Mouse (Mus musculus) left cerebral cortex, postnatal 14 days (tissue): ENCODE measurements around the gene Mat2a. TPM values are rescaled to one million over a fixed set of nuclear protein-coding genes. Genes with fewer than 3 reads are reported as not detected.

ENCODE experiments used
- DNase-seq, 2 experiments: peaks; one replicate each; pipeline ENCODE4 v3.0.0; 2021 to 2022; ENCODE audit warnings: low spot score in 2 of 2, mixed read lengths in 1 of 2
- intact Hi-C: fragments of 180-260 bp; cut with DNase I; formaldehyde crosslinking; loops from one replicate; pipeline ENCODE4 v1.15.1; 2025
- total RNA-seq, 2 experiments: library from RNA; stranded (reverse); gene quantifications; 2 replicates each; pipeline ENCODE4 v1.2.3; 2021

Mat2a gene
- total RNA-seq, 2 experiments from 2014 or later = 170 to 173 TPM

DNA sequence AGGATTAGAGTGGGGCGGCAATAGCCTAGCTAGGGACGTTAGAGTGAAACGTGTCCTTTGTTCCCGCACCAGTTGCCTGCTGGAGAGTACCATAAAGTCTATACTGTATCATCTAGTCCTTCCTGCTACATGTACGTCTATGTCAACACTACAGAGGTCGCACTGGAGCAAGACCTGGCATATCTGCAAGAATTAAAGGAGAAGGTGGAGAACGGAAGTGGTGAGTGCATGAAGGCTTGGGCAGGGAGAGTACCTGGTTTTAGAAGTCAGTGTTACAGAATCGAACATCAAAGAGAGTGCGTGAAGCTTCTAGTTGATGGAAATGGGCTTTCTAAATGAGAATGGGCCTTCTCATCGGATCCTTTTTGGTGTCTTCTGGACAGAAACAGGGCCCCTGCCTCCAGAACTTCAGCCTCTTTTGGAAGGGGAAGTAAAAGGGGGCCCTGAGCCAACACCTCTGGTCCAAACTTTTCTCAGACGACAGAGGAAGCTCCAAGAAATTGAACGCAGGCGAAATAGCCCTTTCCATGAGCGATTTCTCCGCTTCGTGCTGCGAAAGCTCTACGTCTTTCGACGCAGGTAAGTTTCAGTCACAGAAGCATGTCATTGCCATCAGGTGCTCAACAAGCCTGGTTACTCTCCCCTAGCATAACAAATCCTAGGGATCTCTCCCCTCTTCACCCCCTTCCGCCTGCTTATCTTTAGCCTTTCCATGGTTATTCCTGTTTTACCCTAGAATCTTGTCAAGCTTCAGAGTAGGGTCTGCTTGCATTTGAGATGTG, 10.1 kb downstream of the Mat2a start:
- intact Hi-C loops = no loop called here
- no peak for DNase-seq

DNA sequence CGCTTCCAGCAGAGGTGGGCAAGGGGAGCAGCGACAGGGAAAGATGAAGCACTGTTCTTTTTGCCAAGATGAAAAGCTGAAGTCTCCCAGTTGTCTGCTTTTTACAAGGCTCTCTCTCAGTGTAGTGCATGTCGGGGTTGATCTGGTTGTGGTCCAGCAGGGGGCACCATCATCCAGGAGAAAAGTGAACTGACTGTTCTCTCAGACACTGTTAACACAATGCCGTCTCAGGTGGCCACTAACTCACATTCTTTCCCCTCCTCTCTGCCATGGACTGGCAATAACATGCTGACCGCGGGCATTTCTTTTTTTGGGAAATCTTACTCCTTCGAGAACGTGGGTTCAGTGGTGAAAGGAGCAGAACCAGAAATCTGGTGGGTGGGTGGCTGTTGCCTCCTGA, 11.3 kb downstream of the Mat2a start:
- intact Hi-C loops = loop anchor here (1.0 kb wide), 2 partner anchors 106 to 138 kb away; no protein-coding TSS in a partner anchor
- peak; percentile 73 to 80 for DNase-seq

DNA sequence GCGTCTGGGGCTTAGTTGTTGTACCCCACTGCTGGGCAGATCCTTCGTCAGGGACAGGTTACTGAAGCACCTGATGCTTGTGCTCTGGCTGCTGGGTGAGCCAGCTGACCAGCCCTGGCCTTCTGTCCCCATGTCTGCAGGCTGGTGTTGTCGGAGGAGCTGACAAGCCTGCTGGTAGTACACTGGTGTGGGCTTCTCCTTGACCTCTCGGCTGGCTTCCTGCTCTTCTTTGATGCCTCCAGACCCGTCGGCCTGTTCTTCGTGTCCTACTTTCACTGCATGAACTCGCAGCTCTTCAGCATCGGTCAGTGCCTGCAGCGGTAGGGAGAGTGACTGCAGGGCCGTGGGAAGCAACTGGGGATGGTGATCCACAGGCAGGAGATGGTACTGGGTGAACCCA, 13.7 kb downstream of the Mat2a start:
- no peak for DNase-seq
- intact Hi-C loops = no loop called here

DNA sequence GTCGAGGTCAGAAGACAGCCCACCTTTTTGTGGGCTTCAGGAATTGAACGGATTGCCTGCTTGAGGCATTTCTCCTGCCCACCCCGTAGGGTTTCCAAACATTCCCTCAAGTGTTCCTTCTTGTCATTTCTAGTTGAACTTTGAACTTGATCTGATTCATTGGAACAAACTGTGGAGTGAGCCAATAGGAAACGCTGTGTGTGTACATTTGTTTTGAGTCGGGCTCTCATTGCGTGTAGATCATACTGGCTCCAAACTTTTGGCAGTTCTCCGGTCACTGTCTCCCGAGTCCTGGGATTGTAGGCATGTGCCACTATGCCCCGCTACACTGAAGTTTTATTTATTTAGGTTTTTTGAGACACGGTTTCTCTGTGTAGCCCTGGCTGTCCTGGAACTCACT, 18.5 kb downstream of the Mat2a start:
- DNase-seq = no peak
- intact Hi-C loops = no loop called here

DNA sequence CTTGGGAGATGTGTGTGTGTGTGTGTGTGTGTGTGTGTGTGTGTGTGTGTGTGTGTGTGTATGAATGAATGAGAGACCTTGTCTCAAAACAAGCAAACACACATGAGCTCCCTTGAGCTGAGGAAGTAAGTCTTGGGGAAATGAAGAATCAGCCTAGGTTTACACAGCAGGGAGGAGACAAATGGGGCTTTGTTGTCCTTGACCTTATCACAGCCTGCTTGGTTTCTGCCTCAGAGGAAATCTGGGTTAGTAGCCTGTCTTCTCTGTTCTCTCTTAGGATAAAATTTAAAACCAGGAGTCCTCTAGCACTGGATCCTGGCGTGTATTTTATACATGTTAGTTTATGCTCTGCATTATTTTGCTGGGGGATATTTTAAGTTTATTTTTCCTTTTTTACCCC, 19.6 kb downstream of the Mat2a start:
- DNase-seq = no peak
- intact Hi-C loops = no loop called here

DNA sequence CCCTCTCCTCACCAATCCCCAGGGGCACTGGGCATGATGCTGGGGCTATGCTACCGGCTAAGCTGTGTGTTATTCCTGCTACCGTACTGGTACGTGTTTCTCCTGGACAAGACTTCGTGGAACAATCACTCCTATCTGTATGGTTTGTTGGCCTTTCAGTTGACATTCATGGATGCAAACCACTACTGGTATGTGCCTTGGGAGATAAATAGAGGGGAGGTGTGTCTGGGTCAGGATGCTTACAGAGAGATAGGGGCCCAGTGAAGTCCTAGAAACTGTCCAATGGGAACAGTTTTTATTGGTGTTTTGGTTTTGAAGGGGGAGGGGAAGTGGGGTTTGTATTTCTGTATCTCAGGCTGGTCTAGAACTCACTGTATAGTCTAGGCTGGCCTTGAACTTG, 21.1 kb downstream of the Mat2a start:
- intact Hi-C loops = no loop called here
- no peak for DNase-seq

DNA sequence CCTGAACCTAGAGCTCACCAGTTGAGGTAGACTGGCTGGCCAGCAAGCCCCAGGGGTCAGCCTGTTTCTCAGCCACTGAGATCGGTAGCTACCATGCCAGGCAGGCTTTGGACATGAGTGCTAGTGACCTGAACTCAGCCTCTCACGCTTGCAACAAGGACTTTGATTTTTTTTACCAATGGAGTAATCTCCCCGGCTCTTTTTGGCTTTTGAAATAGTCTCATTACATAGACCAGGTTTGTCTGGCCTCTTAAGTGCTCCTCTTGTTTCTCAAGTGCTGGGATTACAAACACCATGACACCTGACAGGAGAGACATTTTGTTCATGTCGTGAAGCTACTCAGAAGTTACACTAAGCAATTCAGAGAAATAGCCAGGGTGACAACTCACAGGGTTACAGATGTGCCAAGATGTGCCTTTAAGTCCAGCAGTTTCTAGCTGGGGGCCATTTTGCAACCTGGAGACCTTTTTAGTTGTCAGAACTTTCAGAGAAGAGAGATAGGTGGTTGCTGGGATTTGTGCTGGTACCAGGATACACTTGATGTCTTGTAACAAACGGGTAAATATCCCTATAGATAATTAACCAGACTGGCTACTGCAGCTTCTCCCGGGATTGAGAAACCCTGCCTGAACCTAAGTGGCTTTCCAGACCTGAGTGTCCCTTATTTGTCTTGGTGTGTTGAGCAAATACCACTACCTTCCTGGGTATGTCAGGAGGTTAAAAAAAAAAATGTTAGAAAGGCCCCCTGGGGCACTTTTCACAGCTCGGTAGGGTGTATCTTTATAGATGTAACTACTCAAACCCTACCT, 23.2 kb downstream of the Mat2a start:
- no peak for DNase-seq
- intact Hi-C loops = no loop called here

DNA sequence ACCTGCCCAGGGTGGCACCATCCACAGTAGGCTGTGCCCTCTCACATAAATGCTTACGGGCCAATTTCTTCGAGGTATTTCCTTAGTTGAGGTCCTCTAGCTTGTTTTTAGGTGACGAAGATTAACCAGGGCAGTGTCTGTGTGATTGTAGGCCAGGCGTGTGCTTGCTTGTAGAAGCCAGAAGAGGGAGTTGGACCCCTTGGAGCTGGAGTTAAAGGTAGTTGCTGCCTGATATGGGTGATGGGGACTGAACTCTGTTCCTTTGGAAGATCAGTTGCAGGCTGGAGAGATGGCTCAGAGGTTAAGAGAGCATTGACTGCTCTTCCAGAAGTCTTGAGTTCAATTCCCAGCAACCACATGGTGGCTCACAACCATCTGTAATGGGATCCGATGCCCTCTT, 24.2 kb downstream of the Mat2a start:
- no peak for DNase-seq
- intact Hi-C loops = no loop called here

DNA sequence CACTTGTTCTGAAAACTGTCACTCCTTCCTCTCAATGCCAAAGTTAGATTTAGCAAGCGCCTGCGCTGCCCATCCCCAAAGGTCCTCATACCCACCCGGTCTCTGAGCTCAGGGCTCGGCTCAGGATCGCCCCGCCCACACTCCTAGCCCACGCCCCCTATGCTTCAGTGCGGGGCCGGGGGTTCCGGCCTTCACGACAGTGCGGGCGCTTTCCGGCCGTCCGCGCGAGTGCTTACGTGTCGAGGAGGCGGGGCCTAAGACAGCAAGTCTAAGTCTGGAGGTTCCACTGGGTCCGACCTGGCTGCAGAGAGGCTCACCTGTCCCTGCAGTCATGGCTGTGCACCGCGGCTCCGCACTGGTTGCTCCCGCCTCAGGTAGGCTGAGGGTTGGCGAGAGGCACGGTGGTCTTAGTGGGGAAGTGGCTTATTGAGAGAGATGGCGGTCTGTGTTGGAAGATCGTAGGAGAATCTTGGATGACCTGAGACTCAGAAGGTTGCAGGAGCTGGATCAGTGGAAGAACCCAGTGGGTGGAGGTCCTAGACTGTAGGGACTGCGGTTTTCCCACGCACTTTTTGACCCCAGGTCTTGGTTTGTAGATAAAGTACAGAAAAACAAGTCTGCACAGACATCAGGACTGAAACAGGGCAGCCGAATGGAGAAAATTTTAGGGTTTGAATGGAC, 25.1 kb downstream of the Mat2a start, which contains the start of gene Ggcx:
TSS of gene Ggcx (plus strand) at position 233 of the 681 bp plus-strand sequence.
- DNase-seq = peak; percentile 90 to 91
- intact Hi-C loops = no loop called here

DNA sequence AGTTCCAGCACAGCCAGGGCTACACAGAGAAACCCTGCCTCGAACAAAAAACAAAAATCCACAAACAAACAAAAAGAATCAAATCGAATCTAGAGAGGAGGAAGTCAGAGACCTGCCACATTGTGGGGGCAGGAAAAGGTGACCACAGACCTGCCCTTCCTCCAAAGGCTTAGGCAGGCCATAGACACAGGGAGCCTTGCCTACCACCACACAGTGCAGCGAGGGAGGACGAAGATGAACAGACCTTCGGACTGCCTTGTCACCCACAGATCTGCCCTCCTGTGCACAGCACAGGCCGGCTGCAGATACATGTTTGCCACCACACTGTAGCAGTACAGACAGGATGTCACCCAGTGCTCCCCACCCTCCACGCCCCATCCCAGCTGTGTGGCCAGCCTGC, 28.8 kb downstream of the Mat2a start:
- intact Hi-C loops = no loop called here
- no peak for DNase-seq

DNA sequence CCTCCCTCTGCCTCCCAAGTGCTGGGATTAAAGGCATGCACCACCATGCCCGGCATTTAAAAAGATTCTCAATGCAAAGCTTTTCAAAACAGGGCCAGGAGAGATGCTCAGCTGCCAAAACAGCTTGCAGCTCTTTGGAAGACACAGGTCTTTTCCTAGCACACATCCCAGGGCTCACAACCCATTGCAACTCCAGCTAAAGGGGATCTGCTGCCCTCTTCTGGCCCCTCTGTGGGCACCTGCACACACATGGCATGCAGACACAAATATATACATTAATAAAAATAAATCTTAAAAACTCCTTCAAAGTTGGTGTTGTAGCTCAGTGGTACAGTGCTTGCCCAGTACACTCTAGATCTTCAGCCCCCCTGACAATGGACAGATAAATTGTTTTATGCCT, 29.4 kb downstream of the Mat2a start:
- DNase-seq = no peak
- intact Hi-C loops = no loop called here

DNA sequence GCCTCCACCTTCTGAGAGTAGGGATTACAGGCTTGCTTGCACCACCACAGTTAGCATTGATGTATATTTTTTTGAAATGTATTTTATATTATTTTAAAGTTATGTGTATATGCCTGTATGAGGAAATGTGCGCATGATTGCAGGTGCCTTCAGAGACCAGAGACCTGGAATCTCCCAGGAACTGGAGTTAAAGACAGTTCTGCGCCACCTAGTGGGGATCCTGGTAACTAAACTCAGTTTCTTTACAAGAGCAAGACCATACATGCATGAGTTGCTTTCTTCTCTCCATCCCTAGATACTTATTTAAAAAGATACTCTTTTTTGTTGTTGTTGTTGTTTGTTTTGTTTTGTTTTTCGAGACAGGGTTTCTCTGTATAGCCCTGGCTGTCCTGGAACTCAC, 29.8 kb downstream of the Mat2a start:
- intact Hi-C loops = loop anchor here (5.0 kb wide), 2 partner anchors 47 to 222 kb away; no protein-coding TSS in a partner anchor
- peak; percentile 76 to 86 for DNase-seq

DNA sequence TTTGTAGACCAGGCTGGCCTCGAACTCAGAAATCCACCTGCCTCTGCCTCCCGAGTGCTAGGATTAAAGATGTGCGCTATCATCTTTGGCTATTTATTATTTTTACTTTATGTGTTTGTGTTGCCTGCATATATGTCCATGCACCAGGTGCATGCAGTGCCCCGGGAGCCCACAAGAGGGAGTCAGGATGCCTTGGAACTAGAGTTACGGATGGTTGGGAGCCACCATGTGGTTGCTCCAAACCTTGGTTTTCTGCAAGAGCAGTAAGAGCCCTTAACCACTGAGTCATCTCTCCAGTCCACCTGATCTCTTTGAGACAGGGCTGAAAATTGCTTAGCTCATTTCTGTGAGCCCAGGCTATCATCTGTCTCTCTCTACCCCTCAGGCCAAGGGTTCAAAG, 32.2 kb downstream of the Mat2a start:
- intact Hi-C loops = loop anchor here (5.0 kb wide), 2 partner anchors 45 to 220 kb away; no protein-coding TSS in a partner anchor
- DNase-seq = peak; percentile 87 to 91

DNA sequence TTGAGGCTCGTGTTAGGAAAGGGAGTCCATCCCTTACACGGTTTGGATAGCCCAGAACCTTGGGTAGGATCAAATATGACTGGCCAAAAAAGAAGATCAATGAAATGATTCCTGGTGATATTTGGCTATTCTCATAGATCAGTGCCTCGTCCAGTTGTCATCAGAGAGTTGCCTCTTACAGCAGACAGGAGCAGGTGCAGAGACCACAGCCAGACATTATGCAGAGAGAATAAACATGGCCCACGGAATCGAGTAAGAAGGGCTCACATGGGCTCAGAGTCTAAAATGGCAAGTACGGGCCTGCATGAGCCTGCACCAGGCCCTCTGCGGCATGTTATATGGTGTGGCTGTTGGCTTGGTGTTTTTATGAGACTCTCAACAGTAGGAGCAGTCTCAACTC, 34.0 kb downstream of the Mat2a start:
- intact Hi-C loops = loop anchor here (5.0 kb wide), 2 partner anchors 43 to 218 kb away; no protein-coding TSS in a partner anchor

DNA sequence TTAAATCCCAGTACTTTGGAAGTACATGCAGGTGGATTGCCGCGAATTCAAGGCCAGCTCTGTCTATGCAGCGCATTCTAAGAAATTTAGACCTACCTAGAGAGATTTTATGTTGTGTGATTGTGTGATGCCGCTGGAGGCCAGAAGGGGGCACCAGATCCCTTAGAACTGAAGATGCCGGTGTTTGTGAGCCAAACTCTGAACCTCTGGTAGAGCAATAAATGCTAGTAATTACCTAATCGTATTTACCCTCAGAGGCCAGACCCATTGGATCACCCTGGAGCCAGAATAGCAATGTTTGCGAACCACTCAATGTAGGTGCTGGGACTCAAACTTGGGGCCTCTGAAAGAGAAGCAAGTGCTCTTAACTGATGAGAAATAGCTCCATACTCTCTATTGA, 37.5 kb downstream of the Mat2a start:
- DNase-seq = peak; percentile 76 to 77
- intact Hi-C loops = no loop called here

More for the DNA sequence above, 34.0 kb downstream of the Mat2a start:
- no peak for DNase-seq

DNA sequence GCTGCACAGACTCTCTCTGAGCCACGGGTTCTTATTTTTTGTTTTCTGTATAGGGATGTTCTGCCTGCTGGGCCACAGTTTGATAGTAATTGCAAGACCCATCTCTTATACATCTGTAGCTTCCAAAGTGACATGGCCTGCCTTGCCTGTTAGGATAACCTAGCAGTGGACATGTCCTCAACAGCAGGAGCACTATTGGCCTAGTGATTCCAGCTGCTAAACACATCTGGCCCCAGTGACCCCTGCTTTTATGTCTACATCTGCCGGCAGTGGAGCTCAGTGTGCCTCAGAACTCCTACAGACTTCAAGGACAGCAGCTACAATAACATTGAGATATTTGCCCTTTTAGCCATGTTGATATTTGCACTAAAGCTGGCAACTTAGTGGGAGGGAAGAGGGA, 39.4 kb downstream of the Mat2a start:
- intact Hi-C loops = no loop called here
- no peak for DNase-seq

DNA sequence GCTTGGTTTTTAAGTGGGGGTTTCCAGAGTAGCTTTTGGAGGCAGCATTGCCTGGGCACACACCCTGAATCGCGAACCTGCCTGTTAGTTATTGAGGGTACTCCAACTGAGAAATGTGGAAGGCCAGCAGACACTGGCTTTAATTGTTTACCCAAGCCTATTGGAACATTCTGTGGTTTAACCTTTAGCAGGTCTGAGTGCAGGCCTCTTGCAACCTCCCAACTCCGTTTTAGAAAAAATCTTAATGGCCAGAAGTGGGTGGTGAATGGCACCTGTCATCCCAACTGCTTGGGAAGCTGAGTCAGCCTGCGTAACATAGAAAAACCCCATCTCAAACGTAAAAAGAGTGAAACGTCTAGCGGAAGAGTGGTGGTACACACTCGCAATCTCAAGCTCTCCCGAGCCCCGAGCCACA, 42.5 kb downstream of the Mat2a start:
- intact Hi-C loops = no loop called here
- DNase-seq = no peak

DNA sequence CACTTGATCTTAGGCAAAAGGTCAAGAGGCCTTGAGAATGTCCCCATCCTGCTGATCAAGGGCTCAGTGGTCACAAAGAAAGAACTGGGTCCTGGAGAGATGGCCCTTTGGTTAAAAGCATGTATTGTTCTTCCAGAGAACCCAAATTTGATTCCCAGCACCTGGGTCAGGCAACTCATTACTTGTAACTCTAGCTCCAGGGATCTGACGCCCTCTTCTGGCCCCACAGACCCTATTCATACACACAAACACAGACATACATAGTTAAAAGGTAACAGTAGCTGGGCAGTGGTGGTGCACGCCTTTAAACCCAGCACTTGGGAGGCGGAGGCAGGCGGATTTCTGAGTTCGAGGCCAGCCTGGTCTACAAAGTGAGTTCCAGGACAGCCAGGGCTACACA, 47.0 kb downstream of the Mat2a start:
- intact Hi-C loops = no loop called here
- no peak for DNase-seq

DNA sequence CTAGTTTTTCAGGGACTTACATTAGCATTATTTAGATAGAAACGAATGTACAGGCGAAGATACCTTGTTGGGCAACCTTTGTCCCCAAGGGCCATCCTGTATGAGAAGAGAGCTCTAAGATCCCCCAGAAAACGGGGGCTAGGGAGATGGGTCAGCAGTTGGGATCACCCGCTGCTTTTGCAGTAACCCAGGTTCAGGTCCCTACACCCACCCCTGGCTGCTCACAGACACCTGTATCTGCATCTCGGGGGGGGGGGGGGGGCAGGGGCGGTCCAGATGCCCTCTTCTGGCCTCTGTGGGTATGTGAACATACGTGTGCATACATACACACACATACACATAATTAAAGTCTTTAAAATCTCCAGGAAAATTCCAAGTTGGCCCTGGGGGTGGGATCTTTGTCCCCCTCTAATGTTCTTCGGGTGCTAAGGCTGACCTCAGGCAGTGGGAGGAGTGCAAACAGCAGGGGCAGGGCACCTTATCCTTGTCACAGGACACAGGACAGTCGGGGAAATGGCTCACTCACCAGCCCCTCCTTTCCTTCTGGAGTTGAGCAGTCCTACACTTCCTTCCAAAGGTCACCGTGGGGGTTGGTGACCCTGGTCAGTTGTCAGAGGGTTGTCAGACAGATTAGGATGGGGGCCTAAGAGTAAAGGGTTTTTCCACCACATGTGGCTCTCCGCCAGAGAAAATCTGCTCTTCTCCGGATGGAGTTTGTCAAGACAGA, 48.4 kb downstream of the Mat2a start:
- DNase-seq = no peak
- intact Hi-C loops = no loop called here
